Mouse (Mus musculus) heart, embryonic 11.5 days (tissue): ENCODE results near the gene Bmyc. TPM values are rescaled to one million over a fixed set of nuclear protein-coding genes. Genes with fewer than 3 reads are reported as not detected.

Source experiments
- ATAC-seq: fragments of 200-750 bp; cut with Nextera tagmentation; replicated peaks from 2 replicates; pipeline ENCODE4 v1.8.0; 2017; ENCODE audit warnings: moderate library complexity; ENCODE audit not compliant: insufficient number of reproducible peaks, low FRiP score, low TSS enrichment
- H3K27ac ChIP-seq: fragments of 300-500 bp; sonication (generic); 2 replicates; pipeline ENCODE4 v1.5.1; 2014; ENCODE audit warnings: mild to moderate bottlenecking, low read depth, low read length
- H3K27me3 ChIP-seq: fragments of 300-500 bp; sonication (generic); 2 replicates; pipeline ENCODE4 v1.6.1; 2014; ENCODE audit warnings: mild to moderate bottlenecking, low read length, mixed read lengths; ENCODE audit not compliant: control insufficient read depth, insufficient read depth
- H3K36me3 ChIP-seq: fragments of 300-500 bp; sonication (generic); 2 replicates; pipeline ENCODE4 v1.6.1; 2014; ENCODE audit warnings: mild to moderate bottlenecking, low read length, moderate library complexity, mixed read lengths; ENCODE audit not compliant: control insufficient read depth, insufficient read depth
- H3K4me1 ChIP-seq: fragments of 300-500 bp; sonication (generic); 2 replicates; pipeline ENCODE4 v1.6.1; 2014; ENCODE audit warnings: low read length; ENCODE audit not compliant: control insufficient read depth, insufficient read depth
- H3K4me2 ChIP-seq: fragments of 300-500 bp; sonication (generic); 2 replicates; pipeline ENCODE4 v1.6.1; 2014; ENCODE audit warnings: mild to moderate bottlenecking, moderate library complexity
- H3K4me3 ChIP-seq: fragments of 300-500 bp; sonication (generic); 2 replicates; pipeline ENCODE4 v1.5.1; 2014; ENCODE audit warnings: low read depth, low read length
- H3K9ac ChIP-seq: fragments of 300-500 bp; sonication (generic); 2 replicates; pipeline ENCODE4 v1.6.1; 2014; ENCODE audit warnings: mild to moderate bottlenecking, low read depth, low read length, moderate library complexity
- H3K9me3 ChIP-seq: fragments of 300-500 bp; sonication (generic); replicated peaks from 2 replicates; pipeline ENCODE4 v1.6.1; 2016; ENCODE audit warnings: low read length; ENCODE audit not compliant: control insufficient read depth
- WGBS: fragments of 180-500 bp; shearing (Covaris S2); extraction: QIAGEN DNeasy Blood & Tissue Kit; methylation state at CpG from one replicate; pipeline ENCODE4 v1.1.7; 2014; ENCODE audit not compliant: insufficient replicate concordance; 5-methylcytosine and 5-hydroxymethylcytosine counted together
- polyA plus RNA-seq: library from polyadenylated mRNA; unstranded; fragments of >200 nt; fragmentation: Nextera tagmentation; extraction: Ambion mirVana; gene quantifications from 2 replicates; pipeline ENCODE4 v1.2.1, GENCODE M21; 2014

Bmyc gene
- 42.9 and 49.9 TPM in 2 replicates for polyA plus RNA-seq

GRCm38 (mm10) chr2:25706643-25707481, at the start of gene Bmyc:
TSS of gene Bmyc (plus strand) at chr2:25706739.
- under 1% methylated on average over 78 of the region's 78 CpGs for WGBS
- peak; percentile 71; the same call in 1 of the 2 replicates for ATAC-seq

DNA sequence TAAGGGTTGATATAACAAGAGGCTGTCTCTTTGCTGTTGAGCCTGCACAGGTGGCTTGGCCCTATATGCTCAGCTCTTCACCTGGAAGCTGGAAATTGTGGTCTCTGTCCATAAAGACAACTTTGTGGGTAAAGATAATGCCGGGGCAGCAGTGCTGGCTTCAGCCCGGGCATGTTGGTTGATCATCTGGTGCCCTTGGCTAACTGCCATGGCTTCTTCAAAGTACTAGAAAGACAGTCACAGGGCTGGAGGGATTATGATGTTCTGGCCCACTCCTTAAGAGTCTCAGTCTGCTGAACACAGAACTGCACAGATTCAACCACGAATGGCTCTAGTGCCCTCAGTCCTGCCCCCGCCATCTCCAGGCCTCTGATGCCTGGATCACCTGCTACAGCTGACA, 49.3 kb upstream of the Bmyc start:
- Histone ChIP-seq H3K9ac (no peak overlapping the region), H3K9me3 (no peaks in the 10 kb centered on the region), H3K36me3 (no peaks in the 10 kb centered on the region), H3K4me1 (no peaks in the 10 kb centered on the region), H3K4me2 (no peak overlapping the region), H3K27ac (no peak overlapping the region), H3K4me3 (no peak overlapping the region), H3K27me3 (0 out of 2 replicates have a peak, but pooled peaks cover 2% of the 10 kb centered on the region)
- no peak for ATAC-seq
- 81% methylated on average over 4 of the region's 4 CpGs for WGBS

More at GRCm38 (mm10) chr2:25706643-25707481, at the start of gene Bmyc:
- Histone ChIP-seq H3K27me3 (no peaks in the 10 kb centered on the region), H3K4me2 (peak within 1 kb of the TSS; percentile 97), H3K4me1 (no peaks in the 10 kb centered on the region), H3K4me3 (peak within 1 kb of the TSS; percentile 81), H3K9ac (peak within 1 kb of the TSS; percentile 79), H3K36me3 (no peaks in the 10 kb centered on the region), H3K9me3 (no peaks in the 10 kb centered on the region), H3K27ac (peak within 1 kb of the TSS; percentile 59; the same call in 1 of the 2 replicates)

DNA sequence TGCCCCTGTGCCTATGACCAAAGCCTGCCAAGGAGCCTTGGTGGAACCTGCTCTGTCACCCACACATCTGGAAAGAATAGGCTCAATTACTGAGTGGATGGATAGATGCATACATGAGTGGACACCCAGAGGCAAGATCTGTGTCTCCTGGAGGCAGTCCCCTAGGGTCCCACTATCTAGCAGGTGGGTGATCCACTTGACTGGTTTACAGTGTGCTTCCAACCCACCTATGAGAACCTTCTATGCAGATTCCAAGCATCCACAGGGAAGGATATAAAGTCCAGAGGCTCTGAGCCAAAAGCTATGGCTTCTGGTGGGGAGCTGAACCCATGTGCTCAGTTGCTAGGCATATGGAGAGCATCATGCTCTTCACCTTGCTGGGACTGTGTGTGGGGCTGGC, 48.9 kb upstream of the Bmyc start, which contains the start of gene Lcn5:
Gene Lcn5, plus strand, starts transcription at position 301 of the 400 bp plus-strand sequence.
- Histone ChIP-seq H3K4me1 (no peaks in the 10 kb centered on the region), H3K4me3 (no peak within 1 kb of the TSS), H3K9ac (no peak within 1 kb of the TSS), H3K4me2 (no peak within 1 kb of the TSS), H3K27ac (no peak within 1 kb of the TSS), H3K27me3 (0 out of 2 replicates have a peak, but pooled peaks cover 2% of the 10 kb centered on the region), H3K9me3 (no peaks in the 10 kb centered on the region), H3K36me3 (no peaks in the 10 kb centered on the region)
- no peak for ATAC-seq

GRCm38 (mm10) chr2:25660279-25660678, 46.3 kb upstream of the Bmyc start:
- 0 out of 2 replicates have a peak, but pooled peaks cover 2% of the 10 kb centered on the region for H3K27me3 ChIP-seq
- H3K36me3 ChIP-seq, result no peaks in the 10 kb centered on the region
- WGBS, result 82% methylated on average over 8 of the region's 8 CpGs
- H3K4me3 ChIP-seq, result no peak overlapping the region
- no peak overlapping the region for H3K4me2 ChIP-seq
- no peaks in the 10 kb centered on the region for H3K9me3 ChIP-seq
- no peak overlapping the region for H3K9ac ChIP-seq
- ATAC-seq, result no peak
- H3K27ac ChIP-seq, result no peak overlapping the region
- no peaks in the 10 kb centered on the region for H3K4me1 ChIP-seq

GRCm38 (mm10) chr2:25661245-25661970, 45.1 kb upstream of the Bmyc start:
- Histone ChIP-seq H3K4me3 (no peak overlapping the region), H3K9ac (no peak overlapping the region), H3K9me3 (no peaks in the 10 kb centered on the region), H3K4me2 (no peak overlapping the region), H3K27me3 (no peaks in the 10 kb centered on the region), H3K4me1 (no peaks in the 10 kb centered on the region), H3K36me3 (no peaks in the 10 kb centered on the region), H3K27ac (no peak overlapping the region)
- ATAC-seq, result no peak
- 79% methylated on average over 6 of the region's 6 CpGs for WGBS

DNA sequence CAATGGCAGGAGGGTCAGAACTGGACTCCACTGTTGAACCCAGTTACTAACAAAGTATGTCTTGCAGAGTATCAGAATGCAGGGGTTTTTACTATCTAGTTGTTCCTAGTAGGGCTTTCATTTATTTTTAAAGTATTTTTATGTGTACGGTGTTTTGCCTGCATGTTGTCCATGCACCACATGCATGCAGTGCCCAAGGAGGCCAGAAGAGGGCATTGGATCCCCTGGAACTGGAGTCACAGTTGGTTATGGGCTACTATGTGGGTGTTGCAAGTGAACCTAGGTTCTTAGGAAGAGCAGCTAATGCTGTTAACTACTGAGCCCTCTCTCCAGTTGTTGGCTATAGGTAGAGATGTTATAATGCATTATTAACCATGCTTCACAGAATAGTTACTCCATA, 43.0 kb upstream of the Bmyc start:
- Histone ChIP-seq H3K4me3 (no peak overlapping the region), H3K9me3 (no peaks in the 10 kb centered on the region), H3K36me3 (no peaks in the 10 kb centered on the region), H3K9ac (no peak overlapping the region), H3K27me3 (no peaks in the 10 kb centered on the region), H3K27ac (no peak overlapping the region), H3K4me1 (no peaks in the 10 kb centered on the region), H3K4me2 (no peak overlapping the region)
- ATAC-seq, result no peak
- WGBS, result 82% methylated on average over 1 of the region's 1 CpGs

DNA sequence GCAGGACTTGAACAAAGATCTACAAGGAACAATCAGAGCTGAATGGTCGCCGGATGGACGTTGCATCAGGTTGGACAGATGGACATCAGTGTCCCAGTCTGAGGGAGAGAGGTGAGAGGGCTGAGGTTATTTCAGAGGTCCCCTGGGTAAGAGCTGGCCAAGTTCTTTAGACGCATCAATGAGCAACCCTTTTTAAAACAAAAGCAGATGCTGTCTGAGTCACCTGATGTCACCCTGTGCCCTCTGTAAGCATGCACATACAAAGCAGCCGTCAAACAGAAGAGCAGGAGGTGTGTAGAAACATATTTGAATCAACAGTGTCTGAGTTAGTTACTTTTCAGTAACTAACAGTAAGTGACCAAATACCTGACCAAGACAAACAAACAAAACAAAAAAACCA, 42.4 kb upstream of the Bmyc start:
- no peak for ATAC-seq
- Histone ChIP-seq H3K4me3 (no peak overlapping the region), H3K36me3 (no peaks in the 10 kb centered on the region), H3K4me2 (no peak overlapping the region), H3K9ac (no peak overlapping the region), H3K9me3 (no peaks in the 10 kb centered on the region), H3K27ac (no peak overlapping the region), H3K4me1 (no peaks in the 10 kb centered on the region), H3K27me3 (no peaks in the 10 kb centered on the region)
- 76% methylated on average over 5 of the region's 5 CpGs for WGBS

GRCm38 (mm10) chr2:25666516-25666915, 40.0 kb upstream of the Bmyc start:
- WGBS, result 51% methylated on average over 1 of the region's 1 CpGs
- Histone ChIP-seq H3K27ac (no peak overlapping the region), H3K27me3 (no peaks in the 10 kb centered on the region), H3K36me3 (no peaks in the 10 kb centered on the region), H3K9me3 (no peaks in the 10 kb centered on the region), H3K4me2 (no peak overlapping the region), H3K9ac (no peak overlapping the region), H3K4me3 (no peak overlapping the region), H3K4me1 (no peaks in the 10 kb centered on the region)
- ATAC-seq, result no peak
